Mouse (Mus musculus) left cerebral cortex, postnatal 4 days (tissue): ENCODE results near the gene Fto. TPM values are rescaled to one million over a fixed set of nuclear protein-coding genes. Genes with fewer than 3 reads are reported as not detected.
A peak's percentile ranks its signal among the peaks of the same experiment; 100 is the strongest.

Source experiments
- DNase-seq: peaks from one replicate; pipeline ENCODE4 v3.0.0-alpha.2; 2022
- intact Hi-C: fragments of 180-260 bp; cut with DNase I; formaldehyde crosslinking; loops from one replicate; pipeline ENCODE4 v1.15.1; 2025
- total RNA-seq, 2 experiments: library from RNA; stranded (reverse); gene quantifications; 2 replicates each; pipeline ENCODE4 v1.2.3; 2021

The Fto gene
- total RNA-seq, 2 experiments from 2014 or later, result 121 to 133 TPM

DNA sequence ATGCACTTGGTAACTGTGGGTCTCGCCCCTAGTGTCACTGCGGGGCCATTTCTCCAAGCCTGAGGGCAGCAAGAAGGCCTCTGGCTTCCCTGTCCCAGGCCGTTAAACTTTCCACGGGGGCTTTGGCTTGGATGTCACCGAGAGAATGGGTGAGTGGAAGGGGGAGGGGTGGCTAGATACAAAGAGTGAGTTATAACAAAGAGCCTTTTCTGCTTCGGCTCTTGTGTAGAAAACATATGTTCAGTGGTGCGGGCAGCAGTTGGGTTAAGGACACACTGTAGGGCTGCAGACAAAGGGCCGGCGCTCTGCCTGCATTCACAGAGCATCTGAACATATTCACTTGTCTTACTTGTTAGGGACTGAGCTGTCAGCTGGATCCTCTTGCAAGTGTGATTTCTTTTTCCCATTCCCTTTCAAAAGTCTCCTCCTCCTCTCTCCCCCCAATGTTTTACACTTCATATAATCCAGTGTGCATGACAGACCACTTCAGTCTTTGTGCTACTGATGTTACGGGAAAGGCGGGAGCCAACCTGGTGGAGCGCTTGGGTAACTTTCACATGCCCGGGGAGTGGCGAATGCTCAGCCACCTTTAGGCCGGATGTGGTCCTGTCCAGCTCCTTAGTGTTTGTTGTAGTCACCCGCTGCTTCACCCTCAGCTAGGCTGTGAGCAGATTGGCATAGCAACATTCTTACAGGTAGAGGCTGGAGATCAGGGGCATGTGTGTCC lies 201.6 kb downstream of the Fto start:
- DNase-seq, result no peak
- intact Hi-C loops, result no loop called here

DNA sequence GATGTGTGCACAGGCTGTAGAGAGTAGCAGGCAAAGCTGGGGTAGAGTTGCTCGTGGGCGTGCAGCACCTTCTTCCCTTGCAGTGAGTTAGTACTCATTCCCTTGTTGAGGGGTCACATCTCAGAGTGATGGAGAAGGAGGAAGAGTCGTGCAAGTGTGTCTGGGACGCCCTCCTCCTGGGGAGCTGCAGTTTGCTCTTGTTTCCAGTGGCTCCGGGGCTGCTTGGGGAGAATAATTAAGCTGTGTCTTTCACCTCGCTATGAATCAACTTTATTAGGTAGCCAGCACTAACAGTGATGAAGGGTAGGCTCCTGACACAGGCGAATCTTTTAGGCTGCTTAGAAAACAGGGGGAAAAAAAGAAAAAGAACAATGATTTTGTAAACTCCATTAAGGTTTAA lies 203.1 kb downstream of the Fto start:
- intact Hi-C loops, result no loop called here
- DNase-seq, result no peak

DNA sequence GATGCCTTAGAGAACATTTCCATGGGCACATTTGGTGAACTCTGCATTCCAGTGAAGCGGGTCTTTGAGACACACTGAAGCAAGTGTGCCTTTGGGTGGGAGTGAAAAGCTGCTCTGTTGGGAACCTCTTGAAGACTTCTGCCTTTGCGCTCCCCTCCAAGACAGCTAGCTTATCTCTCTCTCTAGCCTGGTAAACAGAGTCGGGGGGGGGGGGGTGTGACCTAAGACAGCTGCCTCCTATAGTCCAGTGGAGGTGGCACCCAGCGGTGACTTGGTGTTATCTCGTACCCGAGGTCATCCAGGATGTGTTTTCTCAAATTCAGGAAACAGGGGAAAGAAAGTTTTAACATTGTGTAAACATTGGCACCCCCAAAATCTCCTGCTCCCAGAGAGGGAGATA lies 204.8 kb downstream of the Fto start:
- DNase-seq, result no peak
- intact Hi-C loops, result no loop called here

- no peak for DNase-seq
- intact Hi-C loops, result no loop called here
Measured at GRCm38 (mm10) chr8:91522201-91522600, 208.9 kb downstream of the Fto start.

DNA sequence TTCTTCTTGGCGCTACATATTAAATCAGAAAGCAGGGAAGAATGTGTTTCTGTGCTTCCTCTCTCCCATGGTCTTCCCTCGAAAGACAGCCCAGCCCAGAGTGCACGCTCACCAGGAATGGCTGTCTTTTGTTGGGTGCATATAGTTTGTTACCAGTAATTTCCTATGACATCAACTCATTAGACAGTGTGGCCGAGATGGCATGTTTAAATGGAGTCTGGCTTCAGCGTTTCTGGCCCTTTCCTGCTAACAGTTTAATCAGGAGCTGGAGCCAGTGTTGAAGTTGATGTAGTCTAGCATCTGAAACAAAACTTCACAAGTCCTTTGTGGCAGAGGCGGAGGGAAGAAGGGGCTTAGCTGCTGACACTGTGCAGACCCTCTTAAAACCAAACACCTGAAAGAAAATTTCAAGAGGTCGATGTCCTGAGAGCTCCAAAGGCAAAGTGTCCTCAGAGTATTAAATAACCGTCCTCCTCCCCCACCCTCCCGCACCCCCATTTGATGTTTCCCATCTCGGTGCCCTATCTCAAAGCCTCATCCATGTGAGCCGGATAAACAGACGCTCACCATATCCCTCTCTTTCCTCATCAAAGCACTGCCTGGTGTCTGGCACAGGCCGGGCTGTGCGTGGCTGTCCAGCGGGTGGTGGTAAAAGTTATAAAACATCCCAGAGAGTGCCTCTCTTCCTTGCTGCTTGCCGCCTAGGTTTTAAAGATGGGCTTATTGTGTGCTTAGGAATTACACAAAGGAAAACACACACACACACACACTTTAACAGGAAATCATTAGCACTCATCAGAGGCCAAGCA lies 210.9 kb downstream of the Fto start:
- no peak for DNase-seq
- intact Hi-C loops, result no loop called here

GRCm38 (mm10) chr8:91524865-91525250 lies 211.5 kb downstream of the Fto start:
- no peak for DNase-seq
- intact Hi-C loops, result no loop called here

- DNase-seq, result no peak
- intact Hi-C loops, result no loop called here
Measured at GRCm38 (mm10) chr8:91525342-91525817, 212.1 kb downstream of the Fto start.

- DNase-seq, result peak; percentile 43
- intact Hi-C loops, result no loop called here
Measured at GRCm38 (mm10) chr8:91528967-91529366, 215.6 kb downstream of the Fto start.

- no peak for DNase-seq
- intact Hi-C loops, result loop anchor here (10.0 kb wide), 2 partner anchors 265 to 825 kb away; partner anchors contain the start of gene Irx5
Measured at GRCm38 (mm10) chr8:91529699-91530098, 216.4 kb downstream of the Fto start.

DNA sequence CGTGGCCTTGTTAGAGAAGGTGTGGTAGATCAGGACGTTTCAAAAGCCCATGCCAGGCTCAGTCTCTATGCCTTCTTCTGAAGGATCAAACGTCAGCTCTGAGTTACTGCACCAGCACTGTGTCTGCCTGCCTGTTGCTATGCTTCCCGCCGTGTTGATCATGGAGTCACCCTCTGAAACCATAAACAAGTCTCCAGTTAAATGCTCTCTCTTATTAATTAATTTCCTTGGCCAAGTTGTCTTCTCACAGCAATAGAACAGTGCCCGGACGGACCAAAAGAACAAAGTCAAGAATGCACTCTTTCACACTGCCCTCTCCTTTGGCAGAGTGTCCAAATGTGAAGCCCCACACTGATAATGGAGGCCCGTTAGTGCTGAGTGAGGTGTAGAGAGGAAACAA lies 217.3 kb downstream of the Fto start:
- DNase-seq, result no peak
- intact Hi-C loops, result loop anchor here (10.0 kb wide), 2 partner anchors 264 to 824 kb away; partner anchors contain the start of gene Irx5

DNA sequence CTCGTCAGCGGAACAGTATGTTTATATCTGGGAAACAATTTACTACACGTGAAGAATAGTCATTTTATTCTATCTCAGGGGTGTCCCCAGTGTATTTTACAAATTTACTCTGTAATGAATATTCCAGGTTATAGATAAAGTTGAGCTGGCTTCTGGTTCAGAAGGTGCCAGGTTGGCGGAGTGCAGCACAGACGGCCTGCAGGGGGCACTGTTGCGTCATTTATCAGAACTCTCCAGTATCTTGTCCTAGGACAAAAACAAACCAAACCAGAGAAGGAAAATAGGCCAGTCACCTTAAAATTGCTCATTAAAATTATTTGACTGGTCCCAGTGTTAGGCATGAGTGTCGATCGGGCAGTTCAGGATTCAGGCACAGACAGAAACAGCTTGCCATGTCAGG lies 218.6 kb downstream of the Fto start:
- intact Hi-C loops, result loop anchor here (10.0 kb wide), 2 partner anchors 263 to 823 kb away; partner anchors contain the start of gene Irx5
- DNase-seq, result peak; percentile 86

DNA sequence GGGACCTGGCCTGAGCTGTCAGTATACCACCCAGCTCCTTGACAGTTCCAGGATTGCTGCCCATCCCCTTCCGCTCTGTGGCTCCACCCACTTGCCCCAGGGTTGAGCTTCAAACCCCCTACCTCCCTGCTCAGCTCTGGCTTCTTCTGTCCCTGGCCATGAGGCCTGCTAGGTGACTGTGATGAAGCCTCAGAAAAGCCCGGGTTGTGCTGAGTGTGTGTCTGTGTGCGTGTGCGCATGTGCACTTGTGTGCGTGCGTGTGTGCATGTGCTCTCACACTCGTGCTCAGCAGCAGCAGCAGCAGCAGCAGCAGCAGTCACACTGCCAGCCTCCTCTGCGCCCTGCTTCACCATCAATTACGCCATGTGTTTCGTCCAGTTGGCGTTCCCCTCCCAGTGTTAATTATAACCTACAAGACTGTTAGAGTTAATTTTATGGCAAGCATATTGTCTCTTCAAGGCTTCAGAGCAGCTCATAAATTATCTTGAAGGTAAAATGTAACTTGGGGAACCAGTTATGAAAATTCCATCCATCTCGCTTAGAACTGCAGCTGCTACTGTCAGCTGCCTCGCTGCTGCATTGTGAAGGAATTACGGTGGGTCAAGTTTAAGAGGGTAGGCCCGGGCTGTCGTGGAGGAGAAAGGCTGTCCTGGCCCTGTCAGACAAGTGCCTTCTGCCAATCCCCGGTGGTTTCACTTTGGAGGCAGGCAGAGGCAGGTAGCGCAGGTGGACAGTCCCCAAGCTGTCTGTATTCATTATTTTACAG lies 219.5 kb downstream of the Fto start:
- no peak for DNase-seq
- intact Hi-C loops, result loop anchor here (10.0 kb wide), 2 partner anchors 262 to 822 kb away; partner anchors contain the start of gene Irx5

GRCm38 (mm10) chr8:91534752-91535151 lies 221.4 kb downstream of the Fto start:
- DNase-seq, result no peak
- intact Hi-C loops, result loop anchor here (10.0 kb wide), 2 partner anchors 260 to 820 kb away; partner anchors contain the start of gene Irx5

DNA sequence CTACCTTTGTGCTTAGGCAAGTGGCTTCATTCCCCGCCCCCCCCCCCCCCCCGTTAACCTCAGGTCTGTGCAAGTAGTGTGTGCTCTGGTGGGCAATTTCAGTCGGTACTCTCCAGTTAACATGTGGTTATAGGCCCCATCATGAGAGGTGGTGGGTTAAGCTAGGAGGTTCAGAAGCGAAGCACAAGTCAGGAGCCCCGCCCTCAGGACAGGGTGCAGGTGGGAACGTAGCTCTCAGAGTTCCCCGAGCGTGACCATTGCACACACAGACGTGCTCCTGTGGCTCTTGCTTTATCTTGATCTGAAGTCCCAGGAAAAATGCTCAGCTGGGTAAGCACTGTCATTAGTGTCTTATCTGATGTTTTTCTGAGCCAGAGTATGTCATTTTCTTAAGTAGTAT lies 224.8 kb downstream of the Fto start:
- intact Hi-C loops, result loop anchor here (10.0 kb wide), 2 partner anchors 257 to 817 kb away; partner anchors contain the start of gene Irx5
- DNase-seq, result no peak

DNA sequence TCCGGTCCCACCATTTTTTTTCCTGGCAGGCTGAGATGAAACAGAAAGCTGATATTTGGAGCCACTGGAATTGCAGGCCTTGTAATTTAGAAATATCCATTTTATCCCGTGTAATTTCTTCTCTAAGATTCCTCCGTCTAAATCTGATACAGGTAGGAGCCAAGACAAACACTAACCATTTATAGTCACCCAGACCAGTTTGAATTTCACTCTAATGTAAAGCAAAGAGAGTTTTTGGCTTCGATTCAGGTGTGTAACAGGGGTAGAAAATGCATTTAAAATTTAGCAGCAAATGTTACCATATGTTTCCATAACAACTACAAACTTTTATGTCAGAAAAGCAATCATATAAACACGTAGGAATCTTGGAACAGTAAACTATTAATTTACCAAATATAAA lies 225.6 kb downstream of the Fto start:
- DNase-seq, result no peak
- intact Hi-C loops, result loop anchor here (10.0 kb wide), 2 partner anchors 256 to 816 kb away; partner anchors contain the start of gene Irx5

- no peak for DNase-seq
- intact Hi-C loops, result loop anchor here (10.0 kb wide), 2 partner anchors 255 to 815 kb away; partner anchors contain the start of gene Irx5
Measured at GRCm38 (mm10) chr8:91539586-91539985, 226.3 kb downstream of the Fto start.

GRCm38 (mm10) chr8:91541229-91541628 lies 227.9 kb downstream of the Fto start:
- no peak for DNase-seq
- intact Hi-C loops, result no loop called here

- no peak for DNase-seq
- intact Hi-C loops, result no loop called here
Measured at GRCm38 (mm10) chr8:91545561-91545960, 232.2 kb downstream of the Fto start.

DNA sequence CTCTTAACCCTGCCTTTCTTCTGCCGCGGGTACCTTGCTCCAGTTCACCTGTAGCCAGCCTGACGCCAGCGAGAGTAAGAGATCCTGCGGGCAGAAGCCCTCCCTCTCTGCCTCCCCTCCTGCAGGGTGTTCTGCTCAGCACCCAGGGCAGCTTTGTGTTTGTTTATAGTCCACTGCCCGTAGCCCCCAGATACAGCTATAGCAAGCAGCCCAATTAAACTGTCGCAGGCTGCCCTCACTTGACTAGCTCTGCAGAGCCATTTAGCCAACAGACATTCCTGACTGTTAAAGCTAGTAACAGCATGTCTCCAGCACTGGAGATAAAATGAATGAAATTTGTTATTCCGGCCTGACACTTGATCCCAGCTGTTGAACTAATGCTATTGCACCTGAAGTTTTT lies 233.3 kb downstream of the Fto start:
- intact Hi-C loops, result no loop called here

DNA sequence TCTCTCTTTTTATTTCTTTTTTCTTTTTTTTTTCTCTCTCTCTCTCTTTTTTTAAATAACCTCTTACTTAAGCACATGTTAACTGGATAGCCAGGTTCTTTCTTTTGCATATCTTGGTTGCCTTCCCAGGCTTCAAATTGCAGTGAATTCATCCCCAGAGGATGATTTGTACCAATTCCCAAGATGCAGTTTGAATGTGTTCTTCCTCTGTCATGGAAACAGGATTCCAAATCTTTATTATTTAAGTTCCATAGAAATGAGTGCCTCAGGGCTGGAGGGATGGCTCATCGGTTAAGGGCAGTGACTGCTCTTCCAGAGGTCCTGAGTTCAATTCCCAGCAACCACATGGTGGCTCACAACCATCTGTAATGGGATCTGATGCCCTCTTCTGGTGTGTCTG lies 236.8 kb downstream of the Fto start:
- no peak for DNase-seq
- intact Hi-C loops, result no loop called here

More for the DNA sequence above, 233.3 kb downstream of the Fto start:
- no peak for DNase-seq
